Mouse (Mus musculus) lung, adult 2 months (tissue): ENCODE data around the gene Hoxb8.

Experiments
- CTCF ChIP-seq: fragments of 200-500 bp; IDR thresholded peaks from 2 replicates; pipeline ENCODE4 v1.5.1; 2011; ENCODE audit warnings: mild to moderate bottlenecking, low read length, control low read depth; ENCODE audit not compliant: insufficient read depth
- POLR2A ChIP-seq: fragments of 200-500 bp; IDR thresholded peaks from 2 replicates; pipeline ENCODE4 v1.6.1; 2011; ENCODE audit warnings: low read depth, mild to moderate bottlenecking, control low read depth, low read length, borderline replicate concordance; ENCODE audit errors: extremely low read depth

DNA sequence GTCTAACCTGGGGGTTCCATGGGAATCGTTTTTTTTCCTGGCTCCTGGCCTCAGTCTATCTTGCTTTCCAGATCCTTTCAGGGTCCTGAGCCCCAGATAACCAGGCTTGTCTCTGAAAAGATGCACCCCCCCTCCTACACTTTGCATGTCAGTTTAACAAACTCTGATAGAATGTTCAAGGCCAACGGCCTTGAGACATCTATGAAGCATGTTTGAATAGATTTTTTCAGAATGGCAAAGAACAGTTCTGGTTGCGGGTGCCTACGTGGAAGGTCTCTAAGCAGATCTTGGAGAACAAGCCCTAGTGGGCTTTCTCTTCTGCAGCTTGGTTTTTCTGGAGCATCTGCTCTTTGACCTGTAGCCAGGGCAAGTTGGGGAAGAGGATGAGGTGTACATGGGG, 27.1 kb downstream of the Hoxb8 start:
- TF ChIP-seq CTCF (no peak), POLR2A (no peak)
